Mouse (Mus musculus) left cerebral cortex, postnatal 4 days (tissue): ENCODE results near the gene Scpep1. TPM values are rescaled to one million over a fixed set of nuclear protein-coding genes. Genes with fewer than 3 reads are reported as not detected.
"Not testable (repeated sequence)": the region's sequence is repeated elsewhere in the genome, so short reads cannot be mapped to it uniquely, and the experiment has no call there.

Experiments
- DNase-seq: peaks from one replicate; pipeline ENCODE4 v3.0.0-alpha.2; 2022
- intact Hi-C: fragments of 180-260 bp; cut with DNase I; formaldehyde crosslinking; loops from one replicate; pipeline ENCODE4 v1.15.1; 2025
- total RNA-seq, 2 experiments: library from RNA; stranded (reverse); gene quantifications; 2 replicates each; pipeline ENCODE4 v1.2.3; 2021

Gene Scpep1
- total RNA-seq, 2 experiments from 2014 or later, result 26.7 to 26.8 TPM

DNA sequence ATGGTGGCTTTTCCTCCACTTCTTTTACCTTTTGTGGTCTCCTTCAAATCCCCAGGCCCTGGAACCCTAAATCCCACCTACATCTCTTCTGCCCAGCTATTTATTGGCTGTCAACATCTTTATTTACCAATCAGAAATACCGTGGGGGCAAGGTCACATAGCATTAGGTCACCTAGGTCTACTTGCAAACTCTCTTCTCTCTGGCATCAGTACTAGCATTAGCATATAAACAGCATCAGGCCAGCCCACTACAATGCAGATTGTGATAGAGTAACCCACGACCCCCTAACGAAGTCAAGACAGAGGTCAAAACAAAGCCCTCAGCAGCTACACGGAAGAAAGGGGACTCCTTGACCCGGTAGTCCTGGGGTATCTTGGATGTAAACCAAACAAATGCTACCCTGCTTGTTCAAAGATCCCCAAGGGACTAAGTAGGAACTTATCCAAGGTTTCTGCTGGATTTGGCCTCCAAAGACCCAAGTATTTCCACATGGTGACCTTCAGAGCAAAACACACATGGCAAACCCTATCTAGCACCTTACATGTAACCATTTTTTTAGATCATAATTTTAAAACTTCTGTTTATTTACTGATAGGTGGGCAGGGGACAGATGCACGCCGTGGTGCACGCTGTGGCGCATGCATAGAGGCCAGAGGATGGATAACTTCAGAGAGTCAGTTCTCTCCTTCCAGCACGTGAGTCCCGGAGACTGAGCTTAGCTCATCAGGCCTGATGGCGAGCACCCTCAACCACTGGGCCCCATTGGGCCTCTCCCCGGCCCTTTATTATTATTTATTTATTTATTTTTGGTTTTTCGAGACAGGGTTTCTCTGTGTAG, 23.4 kb downstream of the Scpep1 start:
- intact Hi-C loops, result no loop called here
- no peak for DNase-seq

DNA sequence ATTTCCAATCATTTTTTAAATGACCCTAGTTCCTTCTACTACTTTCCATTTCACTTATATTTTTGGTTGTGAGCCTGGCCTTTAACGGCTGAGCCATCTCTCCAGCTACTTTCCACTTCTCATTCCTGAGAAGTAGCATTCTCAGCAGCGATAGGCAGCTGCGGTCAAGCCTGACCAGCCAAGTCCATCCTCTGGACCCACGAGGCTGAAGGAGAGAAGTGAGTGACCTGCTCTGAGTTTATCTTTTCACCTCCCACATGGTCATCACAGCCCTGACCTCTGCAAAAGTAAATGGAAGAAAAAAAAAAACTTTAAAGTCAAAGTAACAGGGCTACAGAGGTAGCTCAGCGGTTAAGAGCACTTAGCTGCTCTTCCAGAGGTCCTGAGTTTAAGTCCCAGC, 28.7 kb downstream of the Scpep1 start:
- intact Hi-C loops, result no loop called here
- no peak for DNase-seq

DNA sequence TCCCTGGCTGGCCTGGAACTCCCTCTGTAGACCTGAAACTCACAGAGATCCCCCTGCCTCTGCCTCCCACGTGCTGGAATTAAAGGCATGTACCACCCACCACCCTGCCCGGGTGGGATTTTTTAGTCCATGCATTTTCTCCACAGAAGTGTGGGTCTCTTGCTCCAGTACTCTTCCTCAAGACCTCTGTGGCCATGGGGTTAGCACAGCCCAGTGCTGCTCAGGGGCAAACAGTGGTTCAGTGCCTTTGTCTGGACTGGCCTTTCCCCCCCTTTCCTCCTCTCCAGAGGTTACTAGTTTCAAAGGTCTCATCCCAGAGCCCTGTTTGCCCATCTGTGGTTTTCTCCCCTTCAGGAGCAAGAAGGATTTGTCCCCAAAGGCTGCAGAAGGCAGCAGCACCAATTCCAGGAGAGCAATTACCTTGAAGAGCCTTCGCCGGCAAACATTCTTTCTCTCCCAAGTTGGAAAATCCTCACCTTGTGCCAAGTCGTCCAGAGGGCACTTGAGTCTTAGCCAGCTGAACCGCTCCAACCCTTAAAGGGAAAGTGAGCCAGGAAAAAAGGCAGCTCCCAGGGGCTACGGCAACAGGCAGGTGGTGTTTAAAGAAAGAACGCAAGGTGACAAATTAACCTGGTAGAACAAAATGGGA, 45.8 kb downstream of the Scpep1 start:
- peak; percentile 22 for DNase-seq

DNA sequence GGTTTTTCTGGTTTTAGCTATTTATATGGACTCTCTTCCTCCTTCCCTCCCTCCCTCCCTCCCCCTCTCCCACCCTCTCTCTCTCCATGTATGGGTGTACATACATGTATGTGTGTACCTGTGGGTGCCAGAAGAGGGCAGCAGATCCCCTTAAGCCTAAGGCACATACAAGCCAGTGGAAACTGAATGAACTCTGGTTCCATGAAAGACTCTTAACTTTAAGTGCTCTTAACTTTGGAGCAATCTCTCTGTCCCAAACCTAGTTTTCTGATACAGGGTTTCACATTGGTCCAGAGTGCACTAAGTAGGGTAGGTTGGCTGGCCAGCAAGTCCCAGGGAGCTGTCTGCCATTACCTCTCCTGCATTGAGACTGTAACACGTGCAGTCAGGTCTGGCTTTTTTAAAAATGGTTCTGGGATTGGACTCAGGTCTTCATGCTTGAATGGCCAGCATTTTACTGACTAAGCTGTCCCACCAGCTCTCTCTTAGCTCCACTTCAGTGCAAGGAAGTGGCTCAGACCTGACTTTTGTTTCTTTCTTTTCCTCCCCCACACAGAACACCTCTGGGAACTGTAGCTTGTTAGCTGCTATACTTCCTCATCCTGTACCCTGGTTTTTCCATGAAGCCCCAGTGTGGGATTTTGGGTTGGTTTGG, 46.6 kb downstream of the Scpep1 start:
- DNase-seq, result peak; percentile 73
- intact Hi-C loops, result no loop called here

More for the DNA sequence above, 45.8 kb downstream of the Scpep1 start:
- intact Hi-C loops, result no loop called here

DNA sequence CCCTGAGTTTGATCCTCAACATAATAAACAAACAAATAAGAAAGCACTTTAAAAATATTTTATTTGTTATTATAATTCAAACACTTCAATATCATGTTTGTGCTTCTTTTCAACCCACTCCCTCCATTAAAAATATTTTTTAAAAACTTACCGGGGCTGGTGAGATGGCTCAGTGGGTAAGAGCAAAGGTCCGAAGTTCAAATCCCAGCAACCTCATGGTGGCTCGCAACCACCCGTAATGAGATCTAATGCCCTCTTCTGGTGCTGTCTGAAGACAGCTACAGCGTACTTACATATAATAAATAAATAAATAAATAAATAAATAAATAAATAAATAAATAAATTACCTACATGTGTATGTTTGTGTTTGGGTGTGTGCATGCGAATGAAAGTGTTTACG, 47.4 kb downstream of the Scpep1 start:
- intact Hi-C loops, result no loop called here

DNA sequence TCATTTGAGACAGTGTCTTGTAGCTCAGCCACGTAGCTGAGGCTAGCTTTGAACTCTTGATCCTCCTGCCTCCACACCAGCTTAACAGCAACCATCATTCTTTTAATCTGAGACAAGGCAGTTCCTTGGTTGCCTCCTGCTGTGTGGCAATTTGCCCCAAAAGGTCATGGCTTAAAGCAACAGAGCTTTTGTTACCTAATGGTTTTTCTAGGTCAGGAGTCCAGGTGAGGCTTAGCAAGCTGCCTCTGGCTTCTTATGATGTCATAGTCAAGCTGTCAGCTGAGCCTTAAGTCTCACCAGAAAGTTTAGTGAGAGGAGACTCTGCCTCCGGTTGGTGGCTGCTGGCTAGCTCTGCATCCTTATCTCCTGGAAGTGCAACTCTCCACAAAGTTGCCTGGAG, 49.6 kb downstream of the Scpep1 start:
- intact Hi-C loops, result no loop called here
- no peak for DNase-seq

More for the DNA sequence above, 47.4 kb downstream of the Scpep1 start:
- DNase-seq, result no peak

DNA sequence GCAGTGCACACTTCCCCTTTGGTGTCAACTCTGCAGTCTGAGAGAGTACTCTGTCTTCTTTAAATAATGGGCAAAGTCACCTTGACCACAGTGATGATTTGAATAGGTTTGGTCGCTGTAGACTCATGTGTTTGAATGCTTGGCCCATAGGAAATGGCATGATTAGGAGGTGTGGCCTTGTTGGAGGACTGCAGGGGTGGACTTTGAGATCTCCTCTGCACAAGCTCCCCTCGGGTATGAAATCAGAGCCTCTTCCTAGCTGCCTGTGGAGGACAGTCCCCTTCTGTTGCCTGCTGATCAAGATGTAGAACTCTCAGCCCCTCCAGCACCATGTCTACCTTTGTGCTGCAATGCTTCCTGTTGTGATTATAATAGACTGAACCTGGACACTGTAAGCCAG, 51.2 kb downstream of the Scpep1 start:
- intact Hi-C loops, result no loop called here
- DNase-seq, result no peak

DNA sequence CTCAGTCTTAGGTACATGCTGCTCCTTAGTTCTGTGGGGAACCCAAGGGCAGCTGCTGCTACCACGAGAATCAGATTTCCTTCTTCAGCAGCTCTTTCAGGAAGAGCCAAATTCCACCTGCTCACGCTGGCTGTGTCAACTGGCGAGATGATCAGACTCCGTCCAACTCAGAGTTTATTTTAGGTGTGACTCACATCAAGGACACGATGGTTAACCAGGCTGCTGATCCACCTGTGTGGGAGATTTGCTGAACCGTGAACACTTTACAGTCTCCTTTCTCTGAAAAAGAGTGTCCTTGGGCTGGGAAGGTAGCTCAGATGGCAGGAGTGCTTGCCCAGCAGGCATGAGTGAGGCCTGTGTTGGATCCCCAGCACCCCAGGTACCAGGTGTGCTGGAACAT, 52.5 kb downstream of the Scpep1 start:
- intact Hi-C loops, result no loop called here
- DNase-seq, result no peak

DNA sequence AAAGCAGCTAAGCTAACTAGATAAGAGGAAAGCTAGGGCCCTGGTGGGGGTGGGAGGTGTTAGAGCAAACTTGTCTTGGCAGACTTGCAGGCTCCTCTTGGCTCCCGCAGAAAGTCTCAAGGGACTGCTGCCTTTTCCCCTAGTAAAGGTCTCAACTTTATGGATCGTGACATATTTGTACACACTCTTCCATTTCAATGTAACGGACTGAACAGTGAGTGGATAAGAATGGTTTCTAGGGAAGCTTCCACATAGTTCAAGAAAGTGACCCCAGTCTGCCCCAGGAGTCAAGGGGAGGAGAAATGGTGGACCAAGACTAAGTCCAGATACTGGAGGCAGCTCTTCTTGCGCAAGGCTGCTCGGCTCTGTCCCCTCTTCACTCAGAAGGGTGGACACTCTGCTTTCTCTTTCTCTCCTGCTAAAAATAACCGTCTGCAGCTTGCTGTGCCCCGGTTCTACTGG, 53.9 kb downstream of the Scpep1 start:
- DNase-seq, result no peak
- intact Hi-C loops, result no loop called here

DNA sequence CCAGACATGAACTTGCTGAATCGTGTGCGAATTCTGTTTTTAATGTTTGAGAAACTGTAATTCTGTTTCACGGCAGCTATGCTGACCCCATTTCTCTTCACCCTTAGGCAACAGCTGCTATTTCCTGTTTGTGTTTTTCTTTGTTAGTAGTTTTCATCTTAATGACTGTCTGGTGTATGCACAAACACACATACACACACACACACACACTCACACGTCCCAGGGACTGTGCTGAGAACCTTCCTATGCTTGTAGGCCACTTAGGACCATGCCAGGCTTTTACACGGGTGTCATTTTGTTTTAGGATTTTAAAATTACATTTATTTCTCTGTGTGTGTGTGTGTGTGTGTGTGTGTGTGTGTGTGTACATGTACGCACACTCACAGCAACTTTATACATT, 55.7 kb downstream of the Scpep1 start:
- intact Hi-C loops, result no loop called here

DNA sequence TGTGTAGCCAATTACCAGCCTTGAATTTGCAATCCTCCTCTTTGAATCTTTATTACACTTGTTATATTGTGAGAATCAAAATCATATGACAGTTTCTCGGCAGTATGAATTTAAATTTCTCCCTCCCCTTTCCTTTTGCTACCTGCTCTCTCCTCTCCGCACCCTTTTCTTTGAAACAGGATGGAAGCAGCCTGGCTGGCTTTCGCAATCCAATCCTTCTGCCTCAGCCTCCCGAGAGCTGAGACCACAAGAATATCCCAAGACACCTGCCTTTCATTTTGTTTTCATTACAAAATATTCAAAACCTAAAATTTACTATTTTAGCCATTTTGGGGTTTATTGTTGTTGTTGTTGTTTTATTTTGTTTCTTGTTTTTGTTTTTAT, 56.9 kb downstream of the Scpep1 start:
- no peak for DNase-seq
- intact Hi-C loops, result no loop called here

More for the DNA sequence above, 55.7 kb downstream of the Scpep1 start:
- no peak for DNase-seq

DNA sequence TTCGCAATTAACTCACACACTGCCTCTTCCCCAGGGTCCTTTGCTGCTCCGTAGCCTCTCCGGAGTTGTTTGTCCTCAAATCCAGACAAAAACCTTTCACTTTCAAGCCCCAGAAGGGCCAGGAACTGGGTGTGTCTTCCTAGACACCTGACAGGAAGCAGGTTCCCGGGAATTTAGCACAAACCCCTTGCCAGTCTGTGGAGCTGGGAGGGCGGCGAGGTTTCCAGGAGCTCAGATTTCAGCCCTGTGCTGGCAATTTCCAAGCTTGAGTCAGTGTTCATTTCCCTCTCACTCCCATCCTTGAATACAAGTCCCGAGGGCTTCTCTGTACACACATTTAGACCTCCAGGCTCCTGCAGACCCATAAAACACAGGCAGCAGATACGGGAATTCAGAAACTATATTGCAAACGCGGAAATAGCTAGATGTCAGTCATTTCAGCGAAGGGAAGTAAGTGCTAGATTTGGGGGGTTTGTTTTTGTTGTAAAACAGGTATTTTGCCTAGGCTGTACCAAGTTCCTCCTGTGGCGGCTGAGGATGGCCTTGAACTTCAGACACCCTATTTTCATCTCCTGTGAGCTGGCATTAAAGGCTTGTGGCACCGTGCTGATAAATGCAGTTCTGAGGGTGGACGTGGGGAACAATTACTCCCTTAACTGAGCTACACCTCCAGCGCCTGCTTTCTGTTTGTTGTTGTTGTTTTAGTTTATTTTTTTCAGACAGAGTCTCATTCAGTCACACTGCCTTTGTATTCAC, 57.5 kb downstream of the Scpep1 start:
- intact Hi-C loops, result no loop called here
- DNase-seq, result no peak

DNA sequence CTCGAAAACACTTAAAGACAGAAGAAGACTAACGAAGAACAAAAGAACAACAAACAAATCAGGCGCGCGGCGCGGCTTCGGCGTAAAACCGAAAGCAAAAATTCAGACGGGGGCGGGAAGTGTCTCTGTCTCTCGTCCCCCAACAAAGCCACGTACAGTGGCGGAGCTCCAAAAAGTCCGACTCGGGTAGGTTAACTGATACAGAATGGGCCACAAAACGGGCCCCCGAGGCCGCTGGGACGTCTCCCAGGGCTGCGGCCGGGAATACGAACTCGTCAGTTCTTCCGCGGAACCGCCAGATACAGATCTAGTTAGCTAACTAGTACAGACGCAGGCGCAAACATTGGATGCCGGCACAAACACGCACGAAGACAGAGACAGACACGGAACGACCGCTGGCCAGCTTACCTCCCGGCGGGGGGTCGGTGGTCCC, 59.4 kb downstream of the Scpep1 start:
- DNase-seq, result not testable (repeated sequence)

DNA sequence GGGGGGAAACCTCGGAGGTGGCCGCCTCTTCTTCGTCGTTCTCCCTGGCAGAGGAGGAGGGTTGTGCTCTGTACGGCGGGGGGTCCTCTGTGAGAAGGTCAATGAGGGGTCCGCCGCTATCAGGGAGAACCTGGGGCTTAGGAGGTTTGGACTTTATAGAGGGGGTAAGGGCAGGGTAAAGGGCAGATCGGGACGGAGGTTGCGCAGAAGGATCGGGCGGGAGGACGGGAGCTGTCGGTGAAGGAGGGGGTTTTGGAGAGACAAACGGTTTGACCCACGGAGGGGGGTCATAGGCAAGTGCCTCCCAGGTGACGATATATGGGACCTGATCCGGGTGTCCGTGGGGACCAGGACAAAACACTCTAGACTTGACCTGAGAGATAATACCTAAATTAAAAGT, 60.0 kb downstream of the Scpep1 start:
- intact Hi-C loops, DNase-seq: not testable (repeated sequence)

More for the DNA sequence above, 59.4 kb downstream of the Scpep1 start:
- intact Hi-C loops, result not testable (repeated sequence)

DNA sequence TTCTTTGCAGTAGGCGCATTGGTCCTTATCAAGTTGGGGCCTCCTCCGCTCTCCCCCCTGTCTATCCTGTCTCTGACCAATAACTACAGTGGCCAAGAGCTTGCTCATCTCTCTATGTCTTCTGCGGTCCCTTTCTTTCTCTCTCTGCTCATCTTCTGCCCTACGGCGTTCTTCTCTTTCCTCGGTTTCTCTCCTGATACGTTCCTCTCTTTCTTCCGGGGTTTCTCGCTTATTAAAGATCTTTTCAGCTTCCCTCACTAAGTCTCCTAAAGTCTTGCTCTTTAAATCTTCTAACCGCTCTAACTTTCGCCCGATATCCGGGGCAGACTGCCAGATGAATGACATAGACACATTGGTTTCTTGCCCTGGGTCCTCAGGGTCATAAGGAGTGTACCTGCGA, 61.0 kb downstream of the Scpep1 start:
- intact Hi-C loops, result not testable (repeated sequence)

DNA sequence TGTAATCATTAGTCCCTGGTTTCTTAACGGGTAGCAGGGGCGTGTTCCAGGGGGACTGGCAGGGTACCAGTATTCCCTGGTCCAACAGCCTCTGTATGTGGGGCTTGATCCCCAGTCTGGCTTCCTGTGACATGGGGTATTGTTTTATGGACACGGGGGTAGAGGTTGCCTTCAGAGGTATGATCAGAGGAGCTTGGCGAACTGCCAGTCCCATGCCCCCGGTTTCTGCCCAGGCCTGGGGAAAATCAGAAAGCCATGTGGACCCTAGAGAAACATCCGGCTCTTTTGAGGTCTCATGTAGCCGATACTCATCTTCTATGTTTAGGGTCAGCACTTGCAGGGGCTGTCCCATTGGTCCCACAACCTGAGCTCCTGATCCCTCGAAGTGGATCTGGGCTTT, 61.8 kb downstream of the Scpep1 start:
- DNase-seq, intact Hi-C loops: not testable (repeated sequence)

More for the DNA sequence above, 61.0 kb downstream of the Scpep1 start:
- DNase-seq, result not testable (repeated sequence)

DNA sequence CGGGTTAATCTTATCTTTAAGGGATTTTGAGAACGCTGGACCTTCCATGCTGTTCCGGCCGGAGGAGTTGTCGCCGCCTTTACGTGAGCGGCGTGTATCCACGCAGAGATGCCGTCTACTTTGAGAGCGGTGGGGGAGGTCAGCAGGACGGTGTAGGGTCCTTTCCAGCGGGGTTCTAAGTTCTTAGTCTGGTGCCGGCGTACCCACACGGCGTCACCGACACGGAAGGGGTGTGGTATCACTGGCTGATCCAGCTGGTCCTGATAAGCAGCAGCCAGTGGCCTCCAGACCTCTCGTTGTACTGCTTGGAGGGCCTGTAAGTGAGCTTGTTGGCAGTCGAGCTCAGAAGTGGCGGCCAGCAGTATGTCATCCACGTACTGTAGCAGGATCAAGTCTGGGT, 62.5 kb downstream of the Scpep1 start:
- DNase-seq, intact Hi-C loops: not testable (repeated sequence)

DNA sequence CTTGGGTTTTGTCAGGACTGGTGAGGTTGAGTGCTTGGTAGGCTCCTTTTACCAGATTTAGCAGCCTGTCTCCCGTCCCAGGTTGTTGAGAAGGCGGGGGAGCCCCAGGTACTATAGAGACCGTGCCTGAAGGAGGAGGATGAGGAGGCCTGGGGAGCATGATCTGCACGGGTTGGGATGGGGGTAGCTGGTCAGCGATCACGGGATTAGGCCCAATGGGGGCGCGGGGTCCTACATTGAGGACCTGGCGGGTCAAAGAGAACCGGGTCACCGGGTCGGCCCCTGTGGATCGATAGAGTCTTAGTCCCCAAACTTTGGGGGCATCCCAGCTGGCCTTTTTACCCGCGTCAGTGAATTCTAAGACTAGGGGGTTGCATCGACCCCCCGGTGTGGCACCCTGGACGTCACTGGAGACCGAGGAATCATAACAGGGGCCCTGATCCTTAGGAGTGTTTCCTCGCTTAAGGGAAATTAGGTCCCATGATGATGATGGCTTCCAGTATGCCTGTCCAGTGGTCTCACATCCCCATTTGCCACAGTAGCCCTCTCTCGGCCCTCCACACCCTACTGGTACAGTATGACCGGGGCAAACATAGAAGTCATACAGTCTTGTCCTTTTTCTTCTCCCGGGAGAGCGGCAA, 63.2 kb downstream of the Scpep1 start:
- intact Hi-C loops, result not testable (repeated sequence)
- peak; percentile 50 for DNase-seq

DNA sequence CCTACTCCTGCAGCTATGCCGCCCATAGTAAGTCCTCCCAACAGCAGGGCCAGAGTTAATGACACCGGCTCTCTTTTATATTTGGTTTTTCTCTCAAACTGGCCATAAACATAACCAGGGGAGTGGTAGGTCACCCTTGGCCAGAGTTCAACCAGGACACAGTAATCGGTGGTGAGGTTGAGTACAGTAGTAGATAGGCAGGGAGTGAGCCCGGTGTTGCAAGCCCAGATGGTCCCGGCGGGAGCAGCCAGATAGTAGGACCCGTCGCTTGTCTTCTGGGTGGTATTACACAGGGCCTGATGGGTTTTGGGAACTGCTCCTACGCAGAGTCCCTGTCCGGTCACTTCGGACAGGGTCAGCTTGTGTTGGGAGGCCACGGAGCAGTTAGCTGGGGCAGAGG, 63.8 kb downstream of the Scpep1 start:
- DNase-seq, result peak; percentile 27
- intact Hi-C loops, result not testable (repeated sequence)

DNA sequence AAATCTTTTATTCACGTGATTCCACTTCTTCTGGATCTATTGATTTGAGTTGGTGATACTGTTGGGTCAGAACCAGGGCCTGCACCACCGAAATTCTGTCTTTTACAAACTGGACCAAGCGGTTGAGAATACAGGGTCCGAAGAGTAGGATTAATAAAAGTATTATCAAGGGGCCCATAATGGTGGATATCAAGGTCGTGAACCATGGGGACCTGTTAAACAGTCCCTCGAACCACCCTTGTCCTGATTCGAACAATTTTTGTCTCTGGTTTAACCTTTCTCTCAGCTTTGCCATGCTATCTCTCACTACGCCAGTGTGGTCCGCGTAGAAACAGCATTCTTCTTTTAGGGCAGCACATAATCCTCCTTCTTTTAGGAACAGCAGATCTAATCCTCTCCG, 64.4 kb downstream of the Scpep1 start:
- DNase-seq, intact Hi-C loops: not testable (repeated sequence)
